Mouse (Mus musculus) adrenal gland, postnatal 25 days (tissue): ENCODE measurements around the gene Rom1. TPM values are rescaled to one million over a fixed set of nuclear protein-coding genes. Genes with fewer than 3 reads are reported as not detected.

Source experiments
- DNase-seq: peaks from one replicate; pipeline ENCODE4 v3.0.0; 2021; ENCODE audit warnings: mixed read lengths
- total RNA-seq: library from RNA; stranded (reverse); gene quantifications from 2 replicates; pipeline ENCODE4 v1.2.3, GENCODE M21; 2021

Rom1 gene
- total RNA-seq, 1 experiment from 2014 or later = 33.8 TPM

DNA sequence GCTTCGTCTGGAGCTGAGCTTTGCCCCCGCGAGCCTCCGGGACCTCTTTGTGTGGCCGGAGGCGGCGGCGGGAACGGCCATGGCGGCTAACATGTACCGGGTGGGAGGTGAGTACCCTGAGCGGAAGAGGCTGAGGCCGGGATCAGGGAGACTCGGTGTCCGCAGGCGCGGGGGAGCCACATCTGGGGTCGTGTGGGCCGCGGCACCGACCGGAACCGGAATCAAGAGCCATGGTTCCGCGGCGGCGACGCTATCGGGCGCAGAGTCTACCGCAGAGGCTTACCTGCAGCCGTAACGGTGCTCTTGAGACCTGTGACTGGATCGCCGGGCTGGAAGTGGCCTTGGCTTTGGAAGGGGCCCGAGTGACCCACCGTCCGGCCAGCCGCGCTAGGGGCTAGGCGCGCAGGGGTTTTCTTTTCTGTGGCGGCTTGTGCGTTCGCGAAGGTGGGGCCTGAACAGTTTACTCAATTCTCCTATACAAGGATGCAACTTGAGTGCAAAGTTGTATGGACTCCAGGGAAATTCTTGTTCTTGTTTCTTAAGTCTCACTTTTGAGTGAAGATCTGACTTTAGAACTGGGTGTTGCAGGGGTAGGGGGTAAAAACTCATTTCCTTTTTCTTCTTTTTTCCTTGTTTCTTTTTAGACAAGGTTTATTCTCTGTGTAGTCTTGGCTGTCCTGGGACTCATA is 13.3 kb upstream of the Rom1 start:
- peak; percentile 59 for DNase-seq

GRCm38 (mm10) chr19:8941515-8942217 is 12.5 kb upstream of the Rom1 start, which contains the start of gene Mta2:
TSS of gene Mta2 (plus strand) at chr19:8941875.
- peak; percentile 98 for DNase-seq

- DNase-seq = no peak
Measured at GRCm38 (mm10) chr19:8941136-8941514, 12.0 kb upstream of the Rom1 start.

DNA sequence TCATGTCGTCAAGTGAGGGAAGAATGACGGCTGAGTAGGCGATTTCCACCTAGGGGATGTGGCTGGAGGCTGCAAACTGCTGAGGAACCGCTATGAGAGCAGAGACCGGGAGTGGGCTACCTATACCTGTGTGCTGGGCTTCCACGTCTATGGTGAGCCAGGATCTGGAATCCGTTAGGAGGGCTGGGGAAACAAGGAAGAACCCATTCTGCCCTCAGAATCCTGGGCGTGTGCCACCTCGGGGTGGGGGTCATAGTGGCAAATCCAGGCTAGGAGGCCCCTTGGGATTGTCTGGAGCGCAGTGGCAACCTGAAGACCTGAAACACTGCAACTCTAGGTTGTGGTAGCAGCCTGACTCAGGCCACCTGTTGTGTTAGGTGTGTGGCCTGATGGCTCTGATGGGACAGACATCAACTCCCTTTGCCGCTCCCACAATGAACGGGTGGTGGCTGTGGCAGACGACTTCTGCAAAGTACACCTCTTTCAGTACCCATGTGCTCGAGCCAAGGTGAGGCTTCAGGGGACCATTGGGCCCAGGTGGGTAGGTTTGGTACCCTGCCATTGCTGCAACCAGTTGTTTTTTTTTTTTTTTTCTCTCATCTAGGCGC is 11.5 kb upstream of the Rom1 start:
- DNase-seq = no peak

DNA sequence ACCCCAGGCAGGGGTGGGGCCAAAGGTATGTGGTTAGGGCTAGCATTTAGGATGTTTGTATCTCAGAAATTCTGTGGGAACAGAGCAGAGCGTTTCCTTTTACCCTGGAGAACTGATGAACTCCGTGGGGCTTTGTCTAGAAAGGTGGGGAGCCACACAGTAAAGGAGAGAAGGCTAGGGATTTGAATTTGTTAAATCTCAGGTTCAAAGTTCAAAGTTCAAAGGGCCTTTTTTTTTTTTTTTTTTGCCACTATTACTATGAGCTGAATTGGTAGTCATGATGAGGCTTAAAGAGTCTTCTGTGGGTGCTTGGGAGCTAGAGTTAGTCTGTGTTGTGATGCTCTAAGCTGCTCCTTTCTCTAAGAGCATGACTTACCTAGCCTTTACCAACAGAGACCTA is 7.6 kb upstream of the Rom1 start:
- DNase-seq = no peak

- DNase-seq = no peak
Measured at GRCm38 (mm10) chr19:8930771-8931170, 1.6 kb upstream of the Rom1 start.

DNA sequence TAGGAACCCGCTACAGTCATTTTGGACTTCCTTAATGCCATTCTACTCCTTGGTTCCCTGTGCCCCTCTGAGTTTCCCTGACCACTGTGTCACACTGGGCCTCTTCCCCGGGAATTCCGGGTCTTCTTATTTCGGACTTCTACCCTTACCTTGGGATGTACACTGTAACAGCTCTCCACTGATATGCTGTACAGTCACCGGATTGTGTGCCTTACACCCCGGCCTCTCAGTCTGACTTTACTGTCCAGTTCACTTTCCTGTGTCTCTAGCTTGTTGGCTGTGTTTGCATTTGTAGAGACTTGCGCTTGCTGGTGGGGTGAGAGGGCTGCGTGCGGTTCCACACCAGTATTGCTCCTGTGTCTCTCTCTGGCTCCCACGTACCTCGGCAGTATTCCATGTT is 961 bp upstream of the Rom1 start:
- no peak for DNase-seq

GRCm38 (mm10) chr19:8928689-8929223 is 400 bp downstream of the Rom1 start:
- DNase-seq = no peak

DNA sequence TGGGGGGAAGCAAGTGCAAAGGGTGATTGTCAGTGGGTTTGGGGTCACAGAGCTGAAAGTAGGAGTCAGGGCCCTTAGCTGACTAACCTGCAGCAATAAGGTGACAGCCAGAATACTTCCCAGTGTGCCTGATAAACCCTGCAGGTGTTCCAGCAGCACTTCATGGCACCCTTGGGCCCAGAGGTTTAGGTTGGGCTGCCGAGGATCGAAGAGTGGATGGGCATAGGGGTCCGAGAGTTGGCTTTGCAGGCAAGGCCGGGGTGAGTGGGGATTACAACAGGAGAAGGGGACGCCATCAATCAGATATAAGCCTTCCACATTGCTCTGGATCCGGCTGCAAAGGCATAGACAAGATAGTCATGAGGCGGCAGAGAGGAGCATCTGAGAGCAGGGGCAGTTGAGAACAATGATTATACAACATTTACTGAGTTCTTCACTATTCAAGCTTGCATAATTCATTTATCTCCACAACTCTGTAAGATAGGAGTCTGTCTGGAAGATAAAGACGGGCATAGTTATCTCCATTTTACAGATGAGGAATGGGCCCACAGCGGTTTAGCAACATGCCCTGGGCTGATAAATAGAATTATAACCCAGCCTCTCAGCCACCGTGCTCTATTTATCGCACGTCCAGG is 1.1 kb downstream of the Rom1 start:
- DNase-seq = no peak

DNA sequence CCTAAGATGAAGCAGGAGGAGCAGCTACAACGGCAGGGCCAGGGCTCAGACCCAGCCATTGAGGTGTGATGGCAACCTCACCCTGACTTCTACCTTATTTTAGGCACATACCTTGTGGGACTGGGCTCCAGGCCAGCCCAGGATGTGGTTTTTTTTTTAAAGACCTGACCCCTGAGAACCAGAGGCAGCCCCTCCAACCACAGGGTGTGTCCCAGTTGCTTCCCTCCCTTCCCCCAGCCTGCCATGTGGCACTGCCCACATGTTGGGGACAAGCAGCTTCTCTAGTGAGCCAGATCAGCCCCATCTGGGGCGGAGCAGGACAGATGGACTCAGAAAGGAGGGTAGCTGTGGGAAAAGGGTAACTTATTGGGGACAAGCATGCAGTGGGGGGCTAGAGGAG is 2.4 kb downstream of the Rom1 start:
- DNase-seq = no peak

- no peak for DNase-seq
Measured at GRCm38 (mm10) chr19:8921741-8922140, 7.4 kb downstream of the Rom1 start.

DNA sequence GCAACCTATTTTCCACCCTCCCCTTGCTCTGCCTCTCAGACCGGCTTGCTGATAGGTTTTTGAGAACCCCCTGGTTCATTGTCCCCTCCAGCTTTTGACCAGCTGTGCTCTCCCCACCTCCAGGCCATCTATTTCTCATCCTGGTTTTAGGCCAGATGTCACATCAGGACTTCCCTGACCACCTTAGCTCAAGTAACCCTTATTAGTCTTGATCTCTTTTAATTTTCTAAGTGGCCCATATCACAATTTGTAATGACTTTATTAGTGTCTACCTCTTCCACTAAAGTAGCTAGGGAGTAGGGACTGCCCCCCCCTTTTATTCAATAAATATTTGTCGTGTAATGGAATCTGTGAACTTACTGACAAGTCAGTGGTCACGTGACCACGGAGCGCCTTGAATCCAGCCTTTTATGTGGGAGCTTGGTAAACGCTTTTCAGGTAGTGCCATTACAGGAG is 8.3 kb downstream of the Rom1 start:
- DNase-seq = no peak

DNA sequence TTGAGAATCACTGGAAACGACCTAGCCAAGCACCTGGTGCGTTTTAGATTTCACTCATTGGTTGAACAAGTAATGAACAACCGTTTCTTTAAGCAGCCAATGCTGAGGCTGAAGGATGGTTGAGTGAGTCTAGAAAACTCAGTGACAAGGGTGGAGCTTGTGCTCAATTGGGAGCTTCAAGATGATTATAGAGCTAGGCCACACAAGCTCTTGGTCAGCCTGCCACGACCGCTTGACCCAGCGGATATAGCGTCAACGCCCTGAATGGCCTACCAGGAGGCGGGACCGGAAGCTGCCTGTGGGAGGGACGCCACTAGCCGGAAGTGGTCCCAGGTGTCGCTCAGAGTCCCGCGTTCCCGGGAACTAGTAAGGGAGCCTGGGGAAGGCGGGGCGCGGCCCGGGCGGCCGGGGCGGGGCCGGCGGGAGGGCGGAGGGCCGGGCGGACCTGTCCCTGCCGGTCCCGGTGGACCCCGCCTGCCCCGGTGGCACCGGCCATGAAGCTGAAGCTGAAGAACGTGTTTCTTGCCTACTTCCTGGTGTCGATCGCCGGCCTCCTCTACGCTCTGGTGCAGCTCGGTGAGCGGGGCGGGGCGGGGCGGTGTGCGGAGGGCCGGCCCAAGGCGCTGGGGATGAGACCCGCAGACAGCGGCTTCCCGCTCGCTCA is 9.0 kb downstream of the Rom1 start, which contains the start of gene B3gat3:
Gene B3gat3, plus strand, starts transcription at position 302 of the 664 bp plus-strand sequence.
- peak; percentile 95 for DNase-seq

GRCm38 (mm10) chr19:8919684-8920072 is 9.5 kb downstream of the Rom1 start:
- no peak for DNase-seq

- no peak for DNase-seq
Measured at GRCm38 (mm10) chr19:8919000-8919399, 10.2 kb downstream of the Rom1 start.

DNA sequence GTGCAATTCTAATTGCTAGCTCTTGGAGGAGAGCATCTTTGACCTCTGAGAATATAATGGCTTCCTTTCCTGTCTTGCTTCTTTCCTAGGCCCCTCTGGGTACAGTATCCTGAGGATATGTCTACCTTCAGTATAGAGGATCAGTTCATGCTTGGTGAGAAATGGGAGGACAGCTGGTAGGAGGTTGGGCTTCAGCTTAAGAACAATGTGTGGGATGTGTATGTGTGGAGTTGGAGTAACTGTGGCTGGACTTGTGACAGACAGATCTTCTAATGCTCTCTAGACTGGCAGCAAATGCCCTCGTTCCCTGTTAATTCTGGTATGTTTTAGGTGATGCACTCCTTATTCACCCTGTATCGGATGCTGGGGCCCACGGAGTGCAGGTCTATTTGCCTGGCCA is 14.9 kb downstream of the Rom1 start:
- DNase-seq = no peak

DNA sequence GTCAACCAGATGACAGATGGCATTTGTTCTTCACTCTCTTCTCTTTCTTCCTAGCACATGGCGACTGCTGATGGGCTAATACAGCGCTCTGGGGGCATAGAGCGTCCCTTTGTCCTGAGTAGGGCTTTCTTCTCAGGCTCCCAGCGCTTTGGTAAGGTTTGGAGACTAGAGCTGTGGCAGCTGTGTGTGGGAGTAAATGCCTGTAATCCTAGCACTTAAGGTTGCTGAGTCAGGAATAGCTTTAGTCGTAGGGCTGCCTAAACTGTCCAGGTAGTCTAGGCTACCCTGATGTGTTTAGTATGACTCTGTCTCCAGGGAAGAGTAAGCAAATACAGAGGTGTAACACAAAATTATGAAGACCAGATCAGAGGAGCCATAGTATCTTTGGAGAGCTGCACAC is 17.3 kb downstream of the Rom1 start:
- DNase-seq = no peak

DNA sequence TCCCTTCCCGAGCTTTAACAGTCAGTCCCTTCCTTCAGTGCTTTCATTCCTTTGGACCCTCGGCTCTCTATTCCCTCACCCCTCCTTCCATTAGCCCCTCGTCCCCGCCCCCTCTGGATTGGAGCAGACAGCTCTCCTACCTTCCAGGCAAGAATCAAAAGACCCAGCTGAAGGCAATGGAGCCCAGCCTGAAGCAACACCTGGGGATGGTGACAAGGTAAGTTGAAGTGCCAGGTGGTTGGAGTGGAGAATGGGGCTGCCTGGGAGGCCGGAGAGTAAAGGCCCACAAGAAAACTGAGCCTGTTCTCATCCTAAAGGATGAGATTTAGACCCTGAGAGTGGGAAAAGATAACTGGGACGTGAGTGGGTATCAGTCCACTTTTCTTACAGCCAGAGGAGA is 20.6 kb downstream of the Rom1 start:
- DNase-seq = no peak

GRCm38 (mm10) chr19:8903412-8903811 is 25.7 kb downstream of the Rom1 start:
- no peak for DNase-seq

DNA sequence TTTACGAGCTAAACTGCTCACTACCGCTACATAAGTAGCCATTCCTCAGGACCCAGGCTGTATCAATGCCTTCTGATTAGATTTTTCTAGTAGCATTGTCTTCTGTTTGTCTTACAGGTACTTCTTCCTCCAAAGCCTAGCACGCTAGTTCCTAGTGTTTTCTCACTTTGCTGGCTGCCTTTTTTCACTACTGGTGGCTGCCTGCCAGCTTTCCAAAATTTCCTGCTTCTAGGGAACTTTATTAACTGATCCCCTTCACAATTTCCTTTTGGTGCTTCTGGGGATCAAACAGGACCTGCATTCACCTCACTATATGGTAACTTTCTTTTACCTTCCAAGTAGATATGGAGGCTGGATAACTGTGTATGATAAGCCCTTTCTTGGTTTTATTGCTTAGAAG is 30.1 kb downstream of the Rom1 start:
- DNase-seq = no peak

GRCm38 (mm10) chr19:8898576-8898975 is 30.6 kb downstream of the Rom1 start:
- no peak for DNase-seq

- peak; percentile 94 for DNase-seq
Measured at GRCm38 (mm10) chr19:8897865-8898495, 31.2 kb downstream of the Rom1 start, which contains the start of gene Ganab. TSS of gene Ganab (plus strand) at chr19:8898071.
